Mouse (Mus musculus) lung, postnatal 14 days (tissue): Measurements from ENCODE around the gene Card10.
"Not testable (repeated sequence)": the region's sequence is repeated elsewhere in the genome, so short reads cannot be mapped to it uniquely, and the experiment has no call there.

Experiments used
- DNase-seq: peaks from one replicate; pipeline ENCODE4 v3.0.0; 2021

The Card10 gene

GRCm38 (mm10) chr15:78802776-78803391 is at the start of gene Card10:
Card10 (minus strand) TSS chr15:78803042.
- peak; percentile 72 for DNase-seq

GRCm38 (mm10) chr15:78851505-78852153 is 48.8 kb upstream of the Card10 start:
- peak; percentile 97 for DNase-seq

DNA sequence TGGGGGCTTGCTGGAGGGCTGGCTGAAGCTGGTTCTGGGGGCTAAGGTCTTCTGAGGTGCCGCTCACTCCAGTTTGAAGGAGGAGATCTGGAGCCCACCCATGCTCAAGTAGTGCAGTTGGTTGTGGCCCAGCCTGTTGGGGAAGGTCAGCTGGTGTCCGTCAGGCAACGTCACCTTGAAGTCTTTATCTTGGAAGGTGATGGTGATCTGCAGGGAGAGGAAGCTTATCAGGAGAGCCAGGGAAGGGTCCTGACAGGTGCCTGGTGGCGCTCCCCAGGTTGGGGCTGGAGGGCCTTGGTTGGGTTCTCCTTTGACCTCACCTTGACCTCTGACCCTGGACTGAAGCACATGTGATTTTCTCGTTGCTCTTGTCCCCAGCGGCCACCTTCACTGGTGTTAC is 48.1 kb upstream of the Card10 start:
- no peak for DNase-seq

GRCm38 (mm10) chr15:78850059-78850824 is 47.4 kb upstream of the Card10 start:
- no peak for DNase-seq

DNA sequence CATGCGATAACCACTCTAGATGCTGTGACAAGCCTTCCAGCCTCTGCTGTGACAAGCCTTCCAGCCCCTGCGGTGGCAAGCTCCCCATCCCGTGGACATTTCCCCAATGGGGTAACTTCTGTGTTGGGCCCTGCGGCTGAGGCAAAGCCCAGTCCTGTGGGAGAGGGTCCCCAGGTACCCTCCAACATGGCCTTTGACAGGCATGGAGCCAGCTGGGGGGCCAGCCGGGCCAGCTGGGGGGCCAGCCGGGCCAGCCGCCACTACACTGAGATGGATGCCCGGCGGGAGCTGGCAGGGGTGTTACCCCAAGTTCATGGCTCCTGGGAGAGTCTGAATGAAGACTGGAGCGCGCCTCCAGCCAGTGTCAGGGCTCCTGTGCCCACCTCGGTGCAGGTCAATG is 46.6 kb upstream of the Card10 start:
- DNase-seq = no peak

- peak; percentile 94 for DNase-seq
These were observed 45.6 kb upstream of the Card10 start for GRCm38 (mm10) chr15:78848467-78848866.

DNA sequence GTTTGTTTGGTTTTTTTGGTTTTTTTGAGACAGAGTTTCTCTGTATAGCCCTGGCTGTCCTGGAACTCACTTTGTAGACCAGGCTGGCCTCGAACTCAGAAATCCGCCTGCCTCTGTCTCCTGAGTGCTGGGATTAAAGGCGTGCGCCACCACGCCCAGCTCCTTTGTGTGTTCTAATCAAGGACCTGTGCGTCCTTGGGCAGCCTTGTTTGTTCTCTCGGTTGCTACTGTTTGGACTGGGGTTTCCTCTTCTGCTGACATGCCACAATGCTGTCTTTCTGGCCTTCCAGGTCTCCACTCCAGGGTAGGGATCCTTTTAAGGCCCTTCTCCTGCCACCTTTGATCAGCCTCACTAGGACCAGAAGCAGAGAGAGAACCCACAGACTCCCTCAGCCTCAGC is 44.0 kb upstream of the Card10 start:
- DNase-seq = not testable (repeated sequence)

DNA sequence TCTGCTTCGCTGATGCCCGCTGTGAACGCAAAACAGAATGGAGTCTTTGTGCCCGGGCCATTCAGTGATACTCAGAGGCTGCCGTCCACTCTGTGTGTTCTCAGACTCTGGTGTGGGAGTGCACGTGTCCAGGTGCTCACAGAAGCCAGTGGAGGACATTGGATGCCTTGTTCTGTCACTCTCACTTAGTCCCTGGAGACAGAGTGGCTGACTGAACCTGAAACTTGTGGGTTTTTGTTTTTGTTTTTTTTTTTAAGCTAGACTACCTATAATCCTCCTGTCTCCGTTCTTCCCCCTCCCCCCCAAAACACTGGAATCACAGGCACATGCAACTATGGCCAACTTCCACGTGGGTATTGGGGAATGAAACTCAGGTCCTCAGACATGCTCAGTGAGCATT is 43.5 kb upstream of the Card10 start:
- DNase-seq = no peak

DNA sequence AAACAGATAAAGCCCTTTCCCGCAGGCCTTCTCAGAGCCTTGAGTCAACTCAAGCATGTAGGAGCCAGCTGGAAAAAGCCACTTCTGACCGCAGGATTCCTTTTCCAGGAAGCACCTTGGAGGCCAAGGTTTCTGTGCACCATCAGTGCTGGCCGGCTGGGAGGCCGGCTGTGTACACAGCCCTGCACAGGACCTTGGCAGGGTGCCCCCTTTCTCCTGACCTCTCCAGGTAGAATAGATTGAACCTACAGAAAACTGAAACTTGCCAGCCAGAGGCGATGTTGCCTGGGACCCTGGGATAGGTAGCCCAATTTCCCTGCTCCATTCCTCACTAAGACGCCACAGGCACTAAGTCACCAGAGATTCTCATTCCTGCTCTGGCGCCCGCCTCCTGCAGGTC is 43.0 kb upstream of the Card10 start:
- peak; percentile 56 for DNase-seq

DNA sequence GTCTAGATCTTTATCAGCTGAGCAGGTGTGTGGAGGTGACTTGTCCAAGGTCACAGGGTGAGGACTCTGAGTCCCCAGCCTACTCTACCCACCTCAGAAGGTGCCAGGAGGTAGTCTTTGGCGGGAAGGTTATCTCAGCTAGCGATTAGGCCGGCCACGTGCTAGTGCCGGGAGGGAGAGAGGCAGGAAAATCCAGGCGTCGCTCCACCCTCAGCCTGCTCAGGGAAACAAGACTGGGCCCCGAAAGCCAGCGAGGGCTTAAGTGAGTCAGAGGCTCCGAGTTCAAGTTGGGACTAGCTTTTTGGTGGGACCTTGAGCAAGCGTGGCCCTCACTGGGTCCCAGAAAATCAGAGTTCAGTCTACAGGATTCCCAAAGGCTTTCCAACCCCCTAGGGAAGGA is 42.5 kb upstream of the Card10 start:
- DNase-seq = peak; percentile 42

GRCm38 (mm10) chr15:78844791-78845190 is 41.9 kb upstream of the Card10 start:
- peak; percentile 78 for DNase-seq

GRCm38 (mm10) chr15:78843581-78844469 is 41.0 kb upstream of the Card10 start:
- peak; percentile 51 for DNase-seq

GRCm38 (mm10) chr15:78842371-78843163 is 39.7 kb upstream of the Card10 start, which contains the start of gene Cdc42ep1:
Cdc42ep1 (plus strand) TSS chr15:78842624.
- peak; percentile 82 for DNase-seq

GRCm38 (mm10) chr15:78841161-78841790 is 38.4 kb upstream of the Card10 start:
- DNase-seq = no peak

DNA sequence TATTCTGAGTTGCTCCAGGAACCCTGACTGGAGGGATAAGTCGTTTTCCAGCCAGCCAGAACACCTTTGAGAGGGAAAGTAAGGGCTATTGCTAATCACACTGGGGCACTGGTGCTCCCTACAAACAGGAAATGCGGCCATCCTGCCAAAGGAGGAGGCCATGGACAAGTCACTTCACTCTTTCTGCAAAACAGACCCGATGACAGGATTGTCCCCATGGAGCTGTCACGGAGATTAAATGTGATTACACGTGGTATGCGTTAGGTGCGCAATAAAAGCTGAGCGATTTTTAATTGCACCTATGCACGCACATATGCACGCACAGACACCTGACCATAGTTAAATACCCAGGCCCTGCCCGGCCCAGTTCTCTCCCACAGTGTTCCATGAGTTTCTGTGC is 37.9 kb upstream of the Card10 start:
- no peak for DNase-seq

GRCm38 (mm10) chr15:78840241-78840640 is 37.4 kb upstream of the Card10 start:
- peak; percentile 61 for DNase-seq

DNA sequence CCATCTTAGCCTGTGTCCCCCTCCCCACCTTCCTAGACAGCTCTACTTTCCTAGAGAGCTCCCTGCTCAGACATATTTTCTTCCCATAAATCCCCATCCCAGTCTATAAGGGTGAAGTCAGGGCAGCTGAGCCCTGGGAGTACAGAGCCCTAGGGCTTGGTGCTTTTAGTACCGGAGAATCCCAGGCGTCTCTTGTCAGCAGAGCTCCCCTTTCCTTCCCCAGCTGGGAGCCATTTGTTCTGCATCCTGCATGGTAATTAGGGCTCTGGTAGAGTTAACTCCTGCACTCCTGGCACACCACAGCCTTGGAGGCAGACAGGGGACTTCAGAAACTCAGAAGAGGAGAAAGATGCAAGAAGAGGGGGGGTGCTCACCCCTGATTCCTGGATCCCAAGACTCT is 36.9 kb upstream of the Card10 start:
- DNase-seq = peak; percentile 22

GRCm38 (mm10) chr15:78836086-78836621 is 33.3 kb upstream of the Card10 start:
- DNase-seq = peak; percentile 76

GRCm38 (mm10) chr15:78835200-78836085 is 32.6 kb upstream of the Card10 start:
- DNase-seq = peak; percentile 63
